Mouse (Mus musculus): ENCODE data around the gene Farp1. TPM values are rescaled to one million over a fixed set of nuclear protein-coding genes. Genes with fewer than 3 reads are reported as not detected.

Farp1 gene
- polyA plus RNA-seq (2017; shearing (Covaris generic)): 1.7 TPM

DNA sequence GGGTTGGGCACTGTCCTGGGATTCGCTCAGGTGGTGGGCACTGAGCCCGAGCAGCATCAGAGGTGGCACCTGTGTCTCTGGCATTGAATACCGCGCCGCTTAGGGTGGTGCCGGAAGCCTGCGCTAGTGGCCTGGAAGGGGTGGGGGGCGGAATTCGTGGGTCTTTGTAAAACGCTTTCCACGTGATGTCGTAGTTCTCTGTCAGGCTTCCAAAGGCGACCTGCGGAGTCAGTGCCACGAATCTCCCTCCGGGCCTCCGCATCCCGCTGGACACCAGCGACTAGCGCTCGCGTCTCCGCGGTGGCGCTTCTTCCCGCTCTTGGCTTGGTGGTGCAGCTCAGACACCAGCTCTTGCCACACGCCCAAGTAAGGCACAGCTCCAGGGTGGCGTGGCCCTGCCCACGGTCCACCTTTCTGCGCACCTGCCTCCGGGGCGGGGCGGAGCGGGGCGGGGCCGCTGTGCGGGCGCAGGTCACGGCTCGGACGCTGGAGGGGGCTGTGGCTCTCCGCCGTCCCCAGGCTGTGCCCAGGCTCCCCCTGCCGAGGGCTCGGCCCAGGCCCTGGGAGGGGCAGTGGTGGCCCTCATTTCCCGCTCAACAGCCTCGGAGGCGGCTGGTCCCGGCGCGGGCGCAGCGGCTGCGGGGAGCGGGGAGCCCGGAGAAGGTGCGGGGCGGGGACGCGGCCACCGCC lies at the start of gene Farp1:
Gene Farp1 (plus strand): TSS at position 228 of the 690 bp plus-strand sequence.

Other genes starting within 250 kb of the Farp1 start
- gene Ipo5, start 124.0 kb upstream of the Farp1 start, polyA plus RNA-seq (2017; shearing (Covaris generic)): 42.8 TPM